Mouse (Mus musculus): Measurements from ENCODE around the gene L3mbtl1.

The L3mbtl1 gene

GRCm38 (mm10) chr2:162946964-162947363 lies 3.7 kb downstream of the L3mbtl1 start:
- no peak for DNase-seq

GRCm38 (mm10) chr2:162947736-162948135 lies 4.5 kb downstream of the L3mbtl1 start:
- no peak for DNase-seq

- no peak for DNase-seq
Measured at GRCm38 (mm10) chr2:162948221-162948620, 4.9 kb downstream of the L3mbtl1 start.

DNA sequence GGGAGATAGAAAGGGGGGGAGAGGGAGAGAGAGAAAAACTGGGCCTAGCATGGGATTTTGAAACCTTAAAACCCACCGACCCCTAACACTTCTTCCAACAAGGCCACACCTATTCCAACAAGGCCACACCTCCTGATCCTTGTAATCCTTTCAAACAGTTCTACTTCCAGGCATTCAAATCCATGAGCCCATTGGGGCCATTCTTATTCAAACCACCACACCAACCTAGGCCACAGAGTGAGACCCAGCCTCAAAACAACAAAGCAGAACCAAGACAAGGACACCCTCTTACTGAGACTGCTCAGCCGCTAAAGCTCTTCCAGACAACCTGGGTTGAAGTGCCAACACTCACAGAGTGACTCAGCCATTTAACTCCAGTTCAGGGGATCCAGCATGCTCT lies 7.5 kb downstream of the L3mbtl1 start:
- DNase-seq: no peak

GRCm38 (mm10) chr2:162956843-162957242 lies 13.6 kb downstream of the L3mbtl1 start:
- DNase-seq: no peak

DNA sequence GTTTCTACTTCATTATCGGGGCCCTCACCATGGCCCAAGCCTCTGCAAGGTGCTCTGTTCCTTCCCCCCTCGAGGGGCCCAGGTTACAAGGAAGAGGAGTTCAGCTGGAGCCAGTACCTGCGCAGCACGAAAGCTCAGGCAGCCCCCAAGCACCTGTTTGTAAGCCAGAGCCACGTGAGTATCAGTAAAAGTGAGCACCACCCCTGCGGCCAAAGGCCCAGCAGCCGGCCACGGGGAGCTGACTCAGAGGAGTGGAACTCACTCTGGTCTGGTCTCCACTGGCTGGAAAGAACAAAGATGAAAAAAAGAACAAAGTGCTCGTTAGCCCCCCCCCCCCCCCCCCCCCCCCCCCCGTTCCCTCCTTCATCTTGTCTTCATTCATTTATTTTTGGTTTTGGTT lies 18.0 kb downstream of the L3mbtl1 start:
- DNase-seq: no peak

GRCm38 (mm10) chr2:162966734-162967133 lies 23.5 kb downstream of the L3mbtl1 start:
- DNase-seq: no peak

DNA sequence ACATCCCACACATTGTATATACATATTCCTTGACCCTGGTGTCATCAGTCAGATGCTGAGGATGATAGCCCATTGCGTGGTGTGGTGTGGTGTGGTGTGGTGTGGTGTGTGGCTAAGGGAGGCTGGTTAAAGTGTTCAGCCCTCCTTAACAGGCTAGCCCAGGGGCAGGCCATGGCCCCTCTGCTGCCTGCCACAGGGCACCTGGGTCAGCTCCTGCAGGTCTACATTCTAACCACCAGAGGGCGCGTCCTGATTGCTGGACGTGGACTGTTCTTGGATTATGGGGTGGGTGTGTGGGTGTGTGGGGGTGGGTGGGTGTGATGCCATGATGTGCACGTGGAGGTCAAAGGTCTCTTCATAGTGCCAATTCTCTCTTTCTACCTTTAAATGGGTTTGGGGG lies 25.1 kb downstream of the L3mbtl1 start:
- peak; percentile 66 for DNase-seq

DNA sequence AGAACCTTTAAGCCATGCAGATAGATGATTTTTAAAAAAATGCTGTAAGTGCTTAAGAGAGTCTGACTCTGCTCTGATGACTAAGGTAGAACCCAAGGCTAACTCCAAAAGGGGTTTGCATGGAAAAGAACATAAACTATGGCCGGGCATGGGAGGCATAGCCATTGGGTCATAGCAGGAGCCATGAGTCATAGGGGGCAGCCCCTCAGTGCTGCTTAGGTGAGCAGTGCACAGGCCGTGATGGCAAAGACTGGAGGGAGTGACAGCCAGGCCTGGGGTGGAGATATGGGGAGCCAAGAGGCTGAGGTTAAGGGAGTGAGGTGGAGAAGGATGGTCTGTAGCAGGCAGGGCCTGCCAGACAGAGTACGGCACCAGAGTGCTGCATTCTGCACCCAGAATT lies 25.8 kb downstream of the L3mbtl1 start:
- no peak for DNase-seq

- DNase-seq: no peak
Measured at GRCm38 (mm10) chr2:162970896-162971295, 27.6 kb downstream of the L3mbtl1 start.

DNA sequence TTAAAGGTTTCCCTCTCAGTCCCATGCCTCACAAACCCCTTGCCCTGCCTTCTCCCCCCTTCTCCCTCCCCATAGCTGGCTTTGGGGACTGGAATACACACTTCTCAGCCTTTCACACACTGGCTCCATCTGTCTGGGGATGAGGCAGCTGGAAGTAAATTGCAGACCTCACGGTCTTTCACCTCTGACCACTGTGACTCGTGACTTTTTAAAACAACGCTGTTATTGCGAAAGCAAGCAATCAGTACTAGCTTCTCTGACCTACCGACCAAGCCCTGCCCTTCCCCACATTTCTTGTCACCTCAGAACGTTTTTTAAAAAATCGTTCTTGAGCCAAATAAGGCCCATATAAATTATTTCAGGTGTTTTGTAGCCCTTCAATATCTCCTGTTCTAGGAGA lies 29.5 kb downstream of the L3mbtl1 start:
- DNase-seq: no peak

GRCm38 (mm10) chr2:162973206-162973605 lies 29.9 kb downstream of the L3mbtl1 start:
- DNase-seq: no peak

DNA sequence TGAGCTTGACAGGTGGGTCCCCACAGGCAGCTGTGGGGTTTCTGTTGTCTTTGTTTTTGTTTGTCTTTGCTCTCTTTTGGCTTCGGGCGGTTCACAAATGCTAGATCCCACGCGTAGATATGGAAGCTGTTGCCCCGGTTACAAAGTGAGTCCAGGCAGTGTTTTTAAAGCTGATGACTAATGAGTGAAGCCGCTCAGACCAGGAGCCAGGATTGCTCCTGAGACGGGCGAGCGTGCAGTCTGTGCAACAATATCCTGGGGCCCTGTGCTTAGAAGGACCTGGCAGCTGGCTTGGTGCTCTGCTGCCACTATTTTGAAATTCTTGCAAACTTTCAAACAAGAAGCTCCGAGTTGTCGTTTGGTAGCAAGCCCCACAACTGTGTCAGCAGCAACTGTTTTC lies 30.4 kb downstream of the L3mbtl1 start:
- DNase-seq: no peak

GRCm38 (mm10) chr2:162975157-162975775 lies 32.0 kb downstream of the L3mbtl1 start:
- no peak for DNase-seq

GRCm38 (mm10) chr2:162976001-162976400 lies 32.7 kb downstream of the L3mbtl1 start:
- DNase-seq: no peak

DNA sequence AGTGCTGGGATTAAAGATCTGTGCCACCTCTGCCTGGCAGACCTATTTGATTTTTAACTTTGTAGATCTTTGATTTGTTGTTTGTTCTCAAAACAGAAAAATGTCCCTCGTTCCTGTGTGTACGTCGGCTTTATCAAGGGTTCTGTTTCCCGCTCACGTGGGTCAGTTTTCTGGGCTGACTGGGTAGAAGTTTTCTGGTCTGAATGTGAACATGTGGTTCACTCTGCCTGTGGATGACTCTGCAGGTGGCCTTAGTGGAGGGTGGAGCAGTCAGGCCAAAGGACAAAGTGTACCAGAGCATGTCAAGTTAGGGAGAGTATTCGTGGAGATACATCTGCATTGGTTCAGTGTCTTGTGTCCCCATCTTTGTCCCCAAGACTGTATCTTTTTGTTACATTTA lies 41.1 kb downstream of the L3mbtl1 start:
- DNase-seq: no peak

DNA sequence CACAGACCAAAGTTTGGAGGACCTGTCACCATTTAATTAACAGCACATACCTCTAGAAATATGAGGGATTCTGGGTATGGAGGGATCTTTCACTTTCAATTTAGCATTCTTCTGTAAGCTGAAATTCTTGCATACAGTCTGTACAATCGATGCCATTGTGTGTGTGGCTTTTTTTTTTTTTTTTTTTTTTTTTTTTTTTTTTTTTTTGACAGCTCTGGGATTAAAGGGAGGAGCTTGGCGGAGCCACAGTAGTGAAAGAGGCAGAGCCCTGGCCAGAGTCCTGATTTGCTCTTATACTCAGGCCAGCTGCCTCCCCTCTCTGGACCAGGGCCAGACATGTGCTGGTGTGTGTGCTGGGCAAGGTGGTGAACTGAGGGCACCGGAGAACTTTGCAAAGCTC lies 42.7 kb downstream of the L3mbtl1 start:
- DNase-seq: no peak

DNA sequence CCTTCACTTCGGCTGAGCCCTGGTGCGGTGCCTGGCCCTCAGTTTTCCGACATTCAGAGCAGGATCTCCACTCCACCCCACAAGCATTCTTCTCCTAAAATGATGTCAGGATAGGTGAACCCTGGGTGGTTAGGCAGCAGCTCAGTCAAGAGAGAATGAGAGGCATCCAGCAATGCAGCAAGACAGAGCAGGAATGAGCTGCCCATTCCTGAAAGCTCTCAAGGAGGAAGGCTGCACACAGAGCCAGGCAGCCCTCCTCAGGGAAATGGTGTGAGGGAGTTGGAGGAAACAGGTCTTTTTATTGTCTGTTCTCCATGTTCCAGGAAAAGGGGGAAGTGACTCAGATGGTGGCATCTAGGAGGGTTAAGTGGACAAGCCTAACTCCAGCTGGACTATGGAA lies 43.5 kb downstream of the L3mbtl1 start:
- no peak for DNase-seq

DNA sequence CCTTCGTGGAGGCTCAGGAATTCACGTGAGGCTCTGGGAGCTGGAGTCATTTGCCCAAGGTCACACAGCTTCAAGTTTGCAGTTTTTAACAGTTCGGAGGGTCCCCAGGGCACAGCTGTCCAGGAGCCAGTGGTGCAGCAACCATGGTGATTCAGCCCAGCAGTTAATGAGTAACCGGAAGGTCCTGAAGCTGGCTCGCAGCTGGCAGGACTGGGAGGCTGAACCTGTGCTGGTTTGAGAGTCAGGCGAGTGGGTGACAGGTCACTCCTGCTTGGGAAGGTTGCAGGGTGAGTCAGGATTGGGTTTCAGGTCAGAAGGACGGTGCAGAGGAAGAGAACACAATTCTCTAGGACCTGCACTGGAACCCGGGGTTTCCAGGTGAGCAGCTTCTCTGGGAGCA lies 43.9 kb downstream of the L3mbtl1 start, which contains the start of gene Sgk2:
Sgk2 (plus strand) TSS at position 113 of the 400 bp plus-strand sequence.
- DNase-seq: no peak

- no peak for DNase-seq
Measured at GRCm38 (mm10) chr2:162988235-162988634, 45.0 kb downstream of the L3mbtl1 start.

DNA sequence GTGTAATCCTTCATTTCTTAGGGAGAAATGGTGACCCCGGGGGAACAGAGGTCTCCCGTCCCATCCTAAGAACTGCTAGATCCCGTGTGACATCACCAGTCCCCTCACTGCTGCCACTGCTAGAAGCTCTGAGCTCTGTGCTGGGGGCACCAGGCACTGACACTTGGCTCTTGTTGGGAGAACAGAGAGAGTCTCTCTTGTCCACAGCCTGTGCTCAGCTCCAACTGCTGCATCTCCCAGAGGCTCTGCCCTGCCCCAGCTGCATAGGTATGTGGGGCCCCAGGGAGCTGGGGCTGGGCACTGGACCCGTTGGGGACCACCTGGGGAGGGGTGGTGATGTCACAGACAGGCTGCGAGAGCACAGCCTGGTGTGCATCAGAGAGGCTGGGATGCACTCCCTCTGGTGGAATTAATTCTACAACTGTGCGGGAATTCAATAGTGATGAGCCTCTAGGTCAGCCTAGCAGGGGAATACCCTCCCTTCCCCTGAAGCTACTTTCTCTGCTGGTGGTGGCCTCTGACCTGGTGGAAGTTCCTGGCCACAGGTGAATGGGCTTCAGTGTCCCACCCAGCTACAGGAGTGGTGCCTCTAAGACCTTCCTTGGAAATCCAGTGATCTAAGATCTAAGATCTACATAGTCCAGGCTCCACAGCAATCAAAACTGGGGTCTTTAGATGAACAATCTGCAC lies 48.3 kb downstream of the L3mbtl1 start:
- DNase-seq: no peak

GRCm38 (mm10) chr2:162992084-162992437 lies 48.8 kb downstream of the L3mbtl1 start:
- no peak for DNase-seq

GRCm38 (mm10) chr2:162993881-162994616 lies 50.8 kb downstream of the L3mbtl1 start:
- DNase-seq: no peak

Measured in thymus, postnatal 4 days (tissue).